Mouse (Mus musculus): ENCODE data around the gene Entpd1.

Gene Entpd1

DNA sequence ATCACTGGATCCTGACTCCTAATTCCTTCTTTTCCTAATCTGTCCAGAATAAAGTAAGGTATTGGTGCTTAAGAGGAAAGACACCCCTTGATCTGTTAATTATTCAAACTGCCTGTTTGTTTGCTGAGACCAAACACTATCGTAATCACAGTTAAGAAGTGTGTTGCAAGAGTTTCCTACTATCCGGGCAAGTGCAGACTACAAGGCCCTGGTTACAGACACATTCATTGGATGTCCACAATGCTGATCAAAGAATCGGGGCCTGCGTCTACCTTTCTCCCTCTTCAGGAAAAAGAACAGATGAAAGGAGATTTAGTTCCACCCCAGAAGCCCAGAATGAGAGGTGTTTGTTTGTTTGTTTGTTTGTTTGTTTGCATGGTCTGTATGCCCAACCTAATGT, 116.0 kb downstream of the Entpd1 start:
- DNase-seq, result no peak

GRCm38 (mm10) chr19:40728732-40729420, 116.7 kb downstream of the Entpd1 start:
- no peak for DNase-seq

DNA sequence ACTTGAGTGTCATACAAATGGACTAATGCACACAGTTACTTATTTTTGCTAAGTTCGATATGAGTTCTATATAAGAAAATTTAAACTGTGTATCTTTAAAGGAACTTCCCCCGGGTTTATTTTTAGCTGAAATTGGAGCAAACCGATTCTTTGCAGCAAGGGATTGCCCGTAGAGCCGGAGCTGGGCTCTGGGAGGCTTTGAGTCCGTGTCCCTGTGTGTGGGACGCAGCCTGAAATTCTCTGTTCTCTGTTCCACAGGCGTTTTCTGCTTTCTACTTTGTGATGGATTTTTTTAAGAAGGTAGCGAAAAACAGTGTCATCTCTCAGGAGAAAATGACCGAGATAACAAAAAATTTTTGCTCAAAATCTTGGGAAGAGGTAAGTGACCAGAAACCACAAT, 121.2 kb downstream of the Entpd1 start:
- DNase-seq, result no peak

DNA sequence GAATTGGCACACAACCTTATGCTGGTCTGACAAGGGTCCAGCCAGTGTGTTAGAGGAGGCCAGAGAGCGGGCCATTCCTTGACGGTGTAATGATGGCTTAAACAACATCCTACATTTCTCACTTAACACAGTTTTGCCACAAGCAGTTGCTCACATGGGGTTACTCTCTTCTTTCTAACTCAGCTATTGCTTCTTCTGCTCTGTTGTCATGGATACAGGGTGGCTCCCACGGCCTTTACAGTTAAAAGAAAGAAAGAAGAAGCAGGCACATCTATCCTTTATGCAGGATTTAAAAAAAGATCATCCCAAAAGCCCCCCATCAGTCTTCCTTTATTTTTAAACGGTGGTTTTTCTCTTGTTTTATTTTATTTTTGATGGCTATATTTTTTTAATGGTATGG, 121.7 kb downstream of the Entpd1 start:
- no peak for DNase-seq

- peak; percentile 38 for DNase-seq
Measured at GRCm38 (mm10) chr19:40736680-40737512, 124.7 kb downstream of the Entpd1 start.

DNA sequence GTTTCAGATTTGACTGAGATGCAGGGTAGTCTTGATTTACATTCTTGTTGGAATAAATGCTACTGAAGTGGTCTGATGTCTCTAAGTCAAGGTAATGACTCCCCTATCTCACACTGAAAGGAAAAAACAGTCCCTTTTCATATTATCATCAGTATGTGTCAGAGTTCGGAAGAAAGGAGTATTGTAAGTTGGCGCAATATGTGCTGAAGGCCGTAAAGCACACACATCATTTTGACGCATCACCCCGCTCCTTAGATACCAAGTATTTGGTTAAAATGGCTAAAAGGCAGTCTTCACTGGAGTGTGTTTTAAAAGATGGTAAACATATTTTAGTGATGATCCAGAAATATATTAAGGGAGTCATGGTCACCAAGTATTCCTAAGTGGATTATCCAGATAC, 125.4 kb downstream of the Entpd1 start:
- DNase-seq, result no peak

DNA sequence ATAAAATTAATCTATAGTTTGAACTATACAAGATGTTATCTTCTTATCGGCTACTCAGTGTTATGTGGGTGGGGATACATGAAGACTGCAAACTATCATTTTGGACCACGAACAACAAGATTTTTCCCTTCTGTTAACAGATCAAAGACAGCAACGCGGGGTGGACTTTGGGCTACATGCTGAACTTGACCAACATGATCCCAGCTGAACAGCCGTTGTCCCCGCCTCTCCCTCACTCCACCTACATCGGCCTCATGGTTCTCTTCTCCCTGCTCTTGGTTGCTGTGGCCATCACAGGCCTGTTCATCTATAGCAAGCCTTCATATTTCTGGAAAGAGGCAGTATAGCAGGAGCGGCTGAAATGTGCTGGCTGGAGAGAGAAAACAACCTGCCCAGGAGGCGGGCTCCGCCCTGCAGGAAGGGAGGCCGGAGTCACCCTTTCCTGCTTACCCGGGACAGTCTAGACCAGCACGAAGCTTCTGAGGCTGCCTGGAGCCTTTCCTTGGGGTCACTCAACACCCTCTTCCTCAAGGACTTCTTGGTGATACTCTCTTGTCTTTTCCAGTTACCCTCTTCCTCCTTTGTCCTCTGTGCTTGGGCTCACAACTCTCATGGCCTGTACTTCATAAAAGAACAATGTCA, 126.6 kb downstream of the Entpd1 start:
- DNase-seq, result no peak

GRCm38 (mm10) chr19:40746603-40747002, 134.4 kb downstream of the Entpd1 start:
- DNase-seq, result no peak

DNA sequence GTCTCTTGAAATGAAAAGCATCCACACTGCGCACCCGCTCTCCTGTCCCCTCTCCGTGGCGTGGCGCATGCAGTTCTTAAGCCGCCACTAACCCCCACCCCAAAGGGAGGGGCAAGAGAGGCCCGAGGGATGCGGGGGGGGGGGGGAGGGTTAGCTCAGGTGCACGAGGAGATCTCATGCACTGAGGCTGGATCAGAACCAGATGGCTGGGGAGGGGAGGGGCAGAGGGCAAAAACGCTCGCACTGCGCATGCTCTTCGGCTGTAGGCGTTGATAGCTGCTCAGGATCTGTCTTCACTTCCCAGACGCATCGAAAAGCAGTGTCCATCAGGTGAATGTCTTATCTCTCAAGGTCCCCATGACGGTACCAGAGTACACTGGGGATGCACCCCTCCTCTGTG, 136.4 kb downstream of the Entpd1 start, which contains the start of gene Cc2d2b:
Cc2d2b (plus strand) TSS at position 195 of the 400 bp plus-strand sequence.
- DNase-seq, result no peak

- DNase-seq, result peak; percentile 5
Measured at GRCm38 (mm10) chr19:40754311-40754710, 142.1 kb downstream of the Entpd1 start.

- no peak for DNase-seq
Measured at GRCm38 (mm10) chr19:40760071-40760470, 147.9 kb downstream of the Entpd1 start.

DNA sequence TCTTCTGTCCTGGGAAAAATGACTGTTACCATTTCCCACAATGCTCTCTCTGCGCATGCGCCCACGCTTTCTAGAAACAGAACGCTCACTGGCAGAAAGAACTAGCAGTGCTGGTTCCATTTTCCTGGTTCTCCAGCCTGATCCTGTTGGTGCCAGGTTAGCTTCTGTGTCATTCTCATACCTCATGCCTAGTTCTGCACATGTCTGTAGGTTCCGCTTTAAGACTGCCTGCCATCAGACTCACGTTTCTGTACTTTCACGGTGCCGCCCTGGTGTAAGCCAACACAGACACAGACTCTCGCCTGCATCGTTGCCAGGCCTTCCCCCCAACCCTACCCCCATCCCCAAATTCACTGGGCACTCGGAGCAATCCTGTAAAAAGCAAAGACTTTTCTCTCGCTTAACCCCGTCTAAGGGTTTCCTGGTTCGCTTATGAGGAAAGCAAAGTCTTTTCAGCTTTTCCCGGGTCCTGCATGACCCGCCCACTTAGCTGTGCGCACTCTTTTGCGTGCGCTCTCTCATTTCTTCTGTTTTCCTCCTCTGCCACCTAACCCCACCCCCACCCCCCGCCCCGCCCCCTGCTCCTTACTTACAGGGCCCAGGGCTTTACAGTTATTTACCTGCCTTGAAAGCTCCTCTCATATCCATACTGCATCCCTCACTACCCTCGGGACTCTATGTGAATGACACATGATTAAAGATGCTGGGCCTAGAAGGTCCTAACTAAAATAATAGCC, 150.0 kb downstream of the Entpd1 start:
- no peak for DNase-seq

DNA sequence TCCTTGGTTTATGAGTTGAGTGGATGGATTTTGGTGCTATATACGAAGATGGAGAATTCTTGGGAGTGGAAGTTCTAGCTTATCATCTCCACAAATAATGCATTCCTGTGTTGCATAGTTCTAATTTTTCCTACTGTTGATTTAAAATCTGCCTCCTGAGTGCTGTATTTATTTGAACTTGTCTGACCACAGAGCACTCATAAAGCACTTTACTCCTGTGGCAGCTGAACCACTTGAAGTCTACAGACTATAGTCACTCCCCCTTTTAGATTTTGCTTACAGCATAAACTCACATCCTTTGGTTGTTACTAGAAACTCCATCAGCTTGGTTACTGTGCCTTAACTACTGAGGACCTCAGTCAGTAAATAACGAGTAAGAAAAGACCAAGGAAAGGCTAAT, 155.0 kb downstream of the Entpd1 start:
- DNase-seq, result no peak

- no peak for DNase-seq
Measured at GRCm38 (mm10) chr19:40769341-40769770, 157.2 kb downstream of the Entpd1 start.

DNA sequence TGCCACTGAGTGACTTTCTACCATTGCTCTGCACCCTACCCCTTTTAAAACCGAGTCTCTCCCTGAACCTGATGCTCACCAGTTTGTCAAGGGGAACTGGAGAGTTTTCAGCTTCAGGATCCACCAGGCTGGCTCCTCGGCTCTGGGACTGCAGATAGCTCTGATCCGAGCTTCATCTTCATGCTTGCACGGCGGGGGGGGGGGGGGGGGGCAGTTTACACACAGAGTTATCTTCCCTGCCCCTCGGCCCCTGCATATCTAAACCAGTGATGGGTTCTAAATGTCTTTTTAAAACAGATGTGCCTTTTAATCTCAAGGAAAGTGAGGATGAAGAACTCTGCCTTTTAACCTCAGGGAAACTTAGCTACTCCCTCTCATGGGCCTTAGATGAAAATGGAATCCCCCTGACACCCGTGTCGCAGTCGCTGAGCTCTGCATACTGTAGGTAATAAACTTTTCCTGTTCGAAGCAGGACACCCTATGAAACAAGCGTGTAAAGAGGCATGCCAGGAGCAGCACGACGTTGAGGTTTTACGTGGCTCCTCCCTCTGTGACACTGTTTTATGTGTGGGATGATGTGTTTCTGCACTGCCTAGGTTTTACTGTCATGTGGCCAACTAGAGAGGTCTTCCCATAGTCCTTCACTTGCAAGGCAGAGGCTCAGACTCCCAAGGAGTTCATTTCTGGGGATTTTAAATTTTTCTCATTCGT, 176.0 kb downstream of the Entpd1 start:
- DNase-seq, result no peak

DNA sequence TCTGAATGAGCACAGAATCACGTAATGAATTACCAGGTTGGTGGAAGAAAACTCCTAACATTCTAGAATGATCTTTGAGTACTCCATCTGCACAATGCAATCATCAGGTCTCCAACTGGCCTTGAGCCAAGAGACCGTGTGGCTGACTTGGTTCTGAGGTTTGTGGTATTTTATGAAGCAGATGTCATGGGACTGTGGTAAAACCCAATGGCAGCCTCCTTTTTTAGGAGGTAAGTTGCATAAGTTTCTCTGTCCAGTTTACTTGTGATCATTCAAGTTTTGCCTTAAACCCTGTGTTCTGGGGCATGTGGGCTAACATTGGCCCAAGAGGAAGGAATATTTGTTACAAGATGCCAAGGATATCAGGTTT, 176.5 kb downstream of the Entpd1 start:
- no peak for DNase-seq
